Mouse (Mus musculus): ENCODE measurements at regions not wholly inside any gene's neighbourhood (a gene's known extent, or its start where the extent isn't known, plus 50 kb on each side); places are given as distances from the start of the nearest gene placed in this dataset.

DNA sequence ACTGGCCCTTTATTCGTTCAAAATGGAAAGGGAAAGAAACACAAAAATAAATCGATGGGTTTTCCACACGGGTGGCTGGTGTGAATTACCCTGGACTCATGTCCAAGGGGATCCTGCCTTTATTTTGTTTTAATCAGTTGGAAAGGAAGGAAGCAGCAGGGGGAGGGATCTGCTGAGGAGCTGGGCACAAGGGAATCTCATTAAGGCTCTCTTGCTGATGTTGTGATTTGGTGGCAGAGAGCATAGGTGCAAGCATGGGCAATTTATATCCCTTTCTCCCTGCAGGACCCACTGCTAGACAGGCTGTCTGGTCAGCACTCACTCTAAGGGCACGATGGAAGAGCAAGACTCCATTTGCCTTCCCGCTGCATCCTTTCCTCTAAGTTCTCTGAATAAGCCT lies 469.2 kb downstream of the Epha7 start:
- no peaks in the 10 kb centered on the region for H3K27me3 ChIP-seq (ENCODE audit: insufficient read depth, low read length)
- DNase-seq (ENCODE audit: low spot score) (no peak), ATAC-seq (replicated peaks; ENCODE audit: low FRiP score, low read depth) (no peak)
- TF ChIP-seq CTCF (IDR thresholded peaks at IDR 0.05; ENCODE audit: low read depth), result no peak
- H3K4me2 ChIP-seq (ENCODE audit: low read length), result no peak overlapping the region
- no peaks in the 10 kb centered on the region for H3K4me1 ChIP-seq (replicated peaks; ENCODE audit: insufficient read depth, low read length)
- no peak overlapping the region for H3K27ac ChIP-seq
- H3K4me3 ChIP-seq (replicated peaks; ENCODE audit: low read depth, low read length), result no peak overlapping the region
- no peaks in the 10 kb centered on the region for H3K36me3 ChIP-seq (ENCODE audit: insufficient read depth, low read length)
- no peak overlapping the region for H3K9ac ChIP-seq (ENCODE audit: low read depth, low read length)
- H3K9me3 ChIP-seq (replicated peaks; ENCODE audit: low read length), result no peaks in the 10 kb centered on the region
- 39% methylated on average over 5 of the region's 5 CpGs for WGBS

DNA sequence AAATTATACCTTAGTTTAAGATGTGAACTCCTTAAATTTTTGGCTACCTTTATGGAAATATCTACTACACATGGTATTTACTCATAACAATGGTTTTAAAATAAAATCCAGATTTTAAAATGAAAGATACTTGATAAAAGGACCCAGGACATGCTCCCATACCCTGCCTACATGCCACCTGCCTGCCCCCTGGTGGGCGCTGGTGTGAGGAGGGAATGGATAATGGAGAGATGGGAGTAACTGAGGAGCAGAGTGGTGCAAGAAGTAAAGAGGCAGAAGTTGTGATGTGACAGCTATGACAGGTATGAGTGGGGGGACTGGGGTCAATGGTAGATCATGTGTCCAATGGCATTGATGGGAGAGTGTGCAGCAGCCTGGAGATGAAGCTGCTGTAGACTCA lies 488.4 kb downstream of the Epha7 start:
- no peak overlapping the region for H3K9ac ChIP-seq (ENCODE audit: low read depth, low read length)
- no peaks in the 10 kb centered on the region for H3K9me3 ChIP-seq (replicated peaks; ENCODE audit: low read length)
- no peaks in the 10 kb centered on the region for H3K36me3 ChIP-seq (ENCODE audit: insufficient read depth, low read length)
- H3K27ac ChIP-seq, result no peak overlapping the region
- no peaks in the 10 kb centered on the region for H3K4me1 ChIP-seq (replicated peaks; ENCODE audit: insufficient read depth, low read length)
- H3K4me2 ChIP-seq (ENCODE audit: low read length), result no peak overlapping the region
- DNase-seq (ENCODE audit: low spot score), result no peak
- H3K27me3 ChIP-seq (ENCODE audit: insufficient read depth, low read length), result no peaks in the 10 kb centered on the region
- no peak for ATAC-seq (replicated peaks; ENCODE audit: low FRiP score, low read depth)
- H3K4me3 ChIP-seq (replicated peaks; ENCODE audit: low read depth, low read length), result no peak overlapping the region
- WGBS, result 43% methylated on average over 1 of the region's 1 CpGs
- TF ChIP-seq CTCF (IDR thresholded peaks at IDR 0.05; ENCODE audit: low read depth), result peak; percentile 68

DNA sequence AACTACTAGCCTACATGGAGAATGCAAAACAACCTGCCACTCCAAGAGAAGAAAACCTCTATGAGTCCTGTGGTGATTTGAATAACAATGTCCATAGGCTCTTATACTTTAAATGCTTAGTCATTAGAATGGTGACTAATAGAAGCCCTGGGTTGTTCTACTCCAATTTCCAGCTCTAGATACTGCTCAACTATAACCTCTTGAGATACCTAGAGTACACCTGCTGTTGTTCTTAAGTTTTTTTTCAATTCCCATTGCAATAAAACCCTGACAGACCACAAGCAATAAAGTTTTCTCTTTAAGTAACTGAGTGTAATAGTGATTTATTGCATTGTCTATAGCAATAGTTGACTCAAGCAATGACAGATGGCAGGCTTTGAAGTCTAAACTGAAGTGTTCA lies 491.0 kb downstream of the Epha7 start:
- H3K4me3 ChIP-seq (replicated peaks; ENCODE audit: low read depth, low read length), result no peak overlapping the region
- no peak for TF ChIP-seq CTCF (IDR thresholded peaks at IDR 0.05; ENCODE audit: low read depth)
- ATAC-seq (replicated peaks; ENCODE audit: low FRiP score, low read depth), result no peak
- H3K4me2 ChIP-seq (ENCODE audit: low read length), result no peak overlapping the region
- H3K4me1 ChIP-seq (replicated peaks; ENCODE audit: insufficient read depth, low read length), result no peaks in the 10 kb centered on the region
- no peak for DNase-seq (ENCODE audit: low spot score)
- no peaks in the 10 kb centered on the region for H3K9me3 ChIP-seq (replicated peaks; ENCODE audit: low read length)
- no peak overlapping the region for H3K9ac ChIP-seq (ENCODE audit: low read depth, low read length)
- H3K36me3 ChIP-seq (ENCODE audit: insufficient read depth, low read length), result no peaks in the 10 kb centered on the region
- H3K27me3 ChIP-seq (ENCODE audit: insufficient read depth, low read length), result no peaks in the 10 kb centered on the region
- no peak overlapping the region for H3K27ac ChIP-seq

DNA sequence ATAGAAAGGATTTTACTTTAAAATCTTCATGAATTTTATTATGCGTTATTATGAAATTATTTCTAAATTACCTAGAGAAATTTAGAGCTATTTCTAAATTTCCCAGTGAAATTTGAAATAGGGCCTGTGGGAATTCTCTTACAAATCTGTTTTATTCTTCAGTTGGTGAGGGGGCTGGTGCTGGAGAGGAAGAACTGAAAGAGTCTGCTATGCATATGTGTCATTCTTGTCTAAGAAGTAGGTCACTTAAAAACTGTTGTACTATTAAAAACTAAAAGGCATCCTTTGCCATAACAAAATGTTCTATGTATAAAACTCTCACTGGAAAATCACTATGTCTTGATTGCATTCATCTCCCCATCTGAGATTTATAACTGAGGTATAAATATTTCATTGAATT lies 494.3 kb downstream of the Epha7 start:
- Histone ChIP-seq H3K27me3 (ENCODE audit: insufficient read depth, low read length) (no peaks in the 10 kb centered on the region), H3K36me3 (ENCODE audit: insufficient read depth, low read length) (no peaks in the 10 kb centered on the region), H3K4me2 (ENCODE audit: low read length) (no peak overlapping the region), H3K9me3 (replicated peaks; ENCODE audit: low read length) (no peaks in the 10 kb centered on the region), H3K4me3 (replicated peaks; ENCODE audit: low read depth, low read length) (no peak overlapping the region), H3K4me1 (replicated peaks; ENCODE audit: insufficient read depth, low read length) (no peaks in the 10 kb centered on the region), H3K9ac (ENCODE audit: low read depth, low read length) (no peak overlapping the region), H3K27ac (no peak overlapping the region)
- WGBS, result 96% methylated on average over 1 of the region's 1 CpGs
- no peak for ATAC-seq (replicated peaks; ENCODE audit: low FRiP score, low read depth)
- no peak for TF ChIP-seq CTCF (IDR thresholded peaks at IDR 0.05; ENCODE audit: low read depth)
- DNase-seq (ENCODE audit: low spot score), result no peak

DNA sequence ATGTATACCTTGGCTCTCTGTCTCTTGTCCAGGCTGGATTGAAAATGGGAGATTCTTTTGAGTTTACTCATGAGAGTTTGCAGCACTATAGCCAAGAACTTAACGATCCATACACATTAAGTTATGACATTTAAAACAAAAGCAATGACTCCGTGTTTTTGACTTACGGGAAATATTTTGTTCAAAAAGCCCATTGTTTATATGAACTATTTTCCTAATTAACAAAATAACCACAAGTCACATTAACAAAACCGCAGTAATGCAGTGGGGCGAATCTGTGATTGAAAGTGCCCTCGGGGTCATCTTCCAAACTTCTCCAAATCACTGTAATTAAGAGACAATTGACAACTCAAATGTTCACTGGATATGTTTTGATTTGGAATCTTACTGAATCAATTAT lies 511.0 kb downstream of the Epha7 start:
- WGBS, result 75% methylated on average over 6 of the region's 6 CpGs
- H3K36me3 ChIP-seq (ENCODE audit: insufficient read depth, low read length), result no peaks in the 10 kb centered on the region
- no peak overlapping the region for H3K27ac ChIP-seq
- TF ChIP-seq CTCF (IDR thresholded peaks at IDR 0.05; ENCODE audit: low read depth), result no peak
- ATAC-seq (replicated peaks; ENCODE audit: low FRiP score, low read depth) (no peak), DNase-seq (ENCODE audit: low spot score) (no peak)
- no peaks in the 10 kb centered on the region for H3K9me3 ChIP-seq (replicated peaks; ENCODE audit: low read length)
- H3K4me1 ChIP-seq (replicated peaks; ENCODE audit: insufficient read depth, low read length), result no peaks in the 10 kb centered on the region
- no peak overlapping the region for H3K4me3 ChIP-seq (replicated peaks; ENCODE audit: low read depth, low read length)
- H3K27me3 ChIP-seq (ENCODE audit: insufficient read depth, low read length), result no peaks in the 10 kb centered on the region
- no peak overlapping the region for H3K4me2 ChIP-seq (ENCODE audit: low read length)
- no peak overlapping the region for H3K9ac ChIP-seq (ENCODE audit: low read depth, low read length)

DNA sequence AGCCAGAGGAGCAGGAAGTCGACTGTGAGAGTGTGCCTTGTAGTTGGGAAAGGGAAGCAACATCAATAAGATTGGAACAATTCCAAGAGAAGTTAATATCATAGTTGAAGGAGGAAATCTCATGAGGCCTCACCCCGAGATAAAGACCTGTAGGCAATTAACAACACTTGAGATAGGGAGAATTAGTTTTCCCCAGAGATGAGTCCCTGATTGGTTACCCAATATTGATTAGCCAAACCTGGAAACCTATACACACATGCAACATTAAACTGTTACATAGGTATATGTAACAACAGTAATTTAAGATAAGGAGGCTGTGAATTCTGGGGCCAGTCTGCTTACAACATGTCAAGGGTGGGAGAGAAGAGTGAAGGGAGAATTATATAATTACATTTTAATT lies 516.2 kb downstream of the Epha7 start:
- H3K4me2 ChIP-seq (ENCODE audit: low read length), result no peak overlapping the region
- H3K9me3 ChIP-seq (replicated peaks; ENCODE audit: low read length), result no peaks in the 10 kb centered on the region; the same call in 1 of the 2 replicates
- H3K4me3 ChIP-seq (replicated peaks; ENCODE audit: low read depth, low read length), result no peak overlapping the region
- H3K36me3 ChIP-seq (ENCODE audit: insufficient read depth, low read length), result no peaks in the 10 kb centered on the region
- TF ChIP-seq CTCF (IDR thresholded peaks at IDR 0.05; ENCODE audit: low read depth), result no peak
- 36% methylated on average over 2 of the region's 2 CpGs for WGBS
- DNase-seq (ENCODE audit: low spot score) (no peak), ATAC-seq (replicated peaks; ENCODE audit: low FRiP score, low read depth) (no peak)
- no peak overlapping the region for H3K27ac ChIP-seq
- no peak overlapping the region for H3K9ac ChIP-seq (ENCODE audit: low read depth, low read length)
- no peaks in the 10 kb centered on the region for H3K27me3 ChIP-seq (ENCODE audit: insufficient read depth, low read length)
- no peaks in the 10 kb centered on the region for H3K4me1 ChIP-seq (replicated peaks; ENCODE audit: insufficient read depth, low read length)

DNA sequence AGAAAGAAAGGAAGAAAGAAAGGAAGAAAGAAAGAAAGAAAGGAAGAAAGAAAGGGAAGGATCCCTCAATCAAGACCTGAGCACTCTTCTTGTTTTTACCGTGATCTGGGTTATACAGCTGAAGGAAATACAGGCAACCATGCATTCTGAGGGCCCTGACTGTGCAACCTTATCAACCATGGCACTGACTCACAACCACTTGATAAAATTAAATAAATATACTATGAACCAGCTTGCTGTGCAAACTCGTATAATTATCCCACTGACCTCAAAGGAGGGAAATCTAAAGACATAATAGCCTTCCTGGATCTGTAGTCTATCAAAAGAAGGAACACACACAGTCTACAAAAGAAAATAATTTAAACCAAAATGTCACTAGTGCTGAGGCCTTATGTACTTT lies 518.8 kb downstream of the Epha7 start:
- no peak overlapping the region for H3K4me2 ChIP-seq (ENCODE audit: low read length)
- H3K27me3 ChIP-seq (ENCODE audit: insufficient read depth, low read length), result no peaks in the 10 kb centered on the region
- 58% methylated on average over 2 of the region's 2 CpGs for WGBS
- no peak overlapping the region for H3K9ac ChIP-seq (ENCODE audit: low read depth, low read length)
- no peaks in the 10 kb centered on the region for H3K36me3 ChIP-seq (ENCODE audit: insufficient read depth, low read length)
- DNase-seq (ENCODE audit: low spot score) (no peak), ATAC-seq (replicated peaks; ENCODE audit: low FRiP score, low read depth) (no peak)
- TF ChIP-seq CTCF (IDR thresholded peaks at IDR 0.05; ENCODE audit: low read depth), result no peak
- H3K4me1 ChIP-seq (replicated peaks; ENCODE audit: insufficient read depth, low read length), result no peaks in the 10 kb centered on the region
- no peak overlapping the region for H3K27ac ChIP-seq
- no peak overlapping the region for H3K4me3 ChIP-seq (replicated peaks; ENCODE audit: low read depth, low read length)
- H3K9me3 ChIP-seq (replicated peaks; ENCODE audit: low read length), result no peaks in the 10 kb centered on the region; the same call in 1 of the 2 replicates
